Mouse (Mus musculus): Measurements from ENCODE around the gene Exoc3.

GRCm38 (mm10) chr13:74144120-74144884 lies 64.2 kb downstream of the Exoc3 start:
- no peak for TF ChIP-seq ZNF384 (IDR thresholded peaks at IDR 0.05; ENCODE audit: low read depth, low read length)
- TF ChIP-seq ZC3H11A (IDR thresholded peaks at IDR 0.05; ENCODE audit: borderline replicate concordance, low read depth, low read length), result no peak

All from ES-E14 (cell line).